Mouse (Mus musculus) heart, postnatal 36 days (tissue): ENCODE measurements around the gene Mtx3. TPM values are rescaled to one million over a fixed set of nuclear protein-coding genes. Genes with fewer than 3 reads are reported as not detected.
"Not testable (repeated sequence)": the region's sequence is repeated elsewhere in the genome, so short reads cannot be mapped to it uniquely, and the experiment has no call there.

ENCODE experiments used
- DNase-seq, 2 experiments: peaks; one replicate each; pipeline ENCODE4 v3.0.0; 2021 to 2022
- intact Hi-C: fragments of 180-260 bp; cut with DNase I; formaldehyde crosslinking; loops from one replicate; pipeline ENCODE4 v1.15.1; 2025
- total RNA-seq, 2 experiments: library from RNA; stranded (reverse); gene quantifications; 2 replicates each; pipeline ENCODE4 v1.2.3; 2021

Mtx3 gene
- 1 to 10 TPM; 4.4 to 5.9 TPM for total RNA-seq

- peak; percentile 82 to 84 for DNase-seq
Measured at GRCm38 (mm10) chr13:92844586-92845221, at the start of gene Mtx3. TSS of gene Mtx3 (plus strand) at chr13:92844760.

GRCm38 (mm10) chr13:92798830-92799229 is 45.7 kb upstream of the Mtx3 start:
- intact Hi-C loops: no loop called here
- DNase-seq: no peak

More at GRCm38 (mm10) chr13:92844586-92845221, at the start of gene Mtx3:
- intact Hi-C loops: loop anchor here (2.0 to 5.0 kb wide), 3 partner anchors 16 to 398 kb away; no protein-coding TSS in a partner anchor

- no peak for DNase-seq
- intact Hi-C loops: no loop called here
Measured at GRCm38 (mm10) chr13:92799306-92799925, 45.1 kb upstream of the Mtx3 start.

- intact Hi-C loops: no loop called here
- no peak for DNase-seq
Measured at GRCm38 (mm10) chr13:92806785-92807184, 37.8 kb upstream of the Mtx3 start.

- intact Hi-C loops: no loop called here
- no peak for DNase-seq
Measured at GRCm38 (mm10) chr13:92807849-92808248, 36.7 kb upstream of the Mtx3 start.

GRCm38 (mm10) chr13:92810592-92810991 is 34.0 kb upstream of the Mtx3 start:
- DNase-seq, intact Hi-C loops: not testable (repeated sequence)

GRCm38 (mm10) chr13:92816329-92816728 is 28.2 kb upstream of the Mtx3 start:
- intact Hi-C loops: no loop called here
- DNase-seq: no peak

- intact Hi-C loops: no loop called here
- DNase-seq: no peak
Measured at GRCm38 (mm10) chr13:92817357-92817756, 27.2 kb upstream of the Mtx3 start.

GRCm38 (mm10) chr13:92828820-92829219 is 15.7 kb upstream of the Mtx3 start:
- DNase-seq: no peak
- intact Hi-C loops: loop anchor here (2.0 kb wide), 1 partner anchor 16 kb away; the partner anchor contains the start of gene Mtx3

GRCm38 (mm10) chr13:92833162-92833561 is 11.4 kb upstream of the Mtx3 start:
- intact Hi-C loops: loop anchor here (1.0 kb wide), 1 partner anchor 8 kb away; no protein-coding TSS in a partner anchor
- no peak for DNase-seq

- no peak for DNase-seq
- intact Hi-C loops: loop anchor here (5.0 kb wide), 1 partner anchor 396 kb away; no protein-coding TSS in a partner anchor
Measured at GRCm38 (mm10) chr13:92846438-92846837, 1.9 kb downstream of the Mtx3 start.

GRCm38 (mm10) chr13:92847336-92847735 is 2.8 kb downstream of the Mtx3 start:
- intact Hi-C loops: loop anchor here (5.0 kb wide), 1 partner anchor 395 kb away; no protein-coding TSS in a partner anchor
- DNase-seq: no peak

GRCm38 (mm10) chr13:92848002-92848401 is 3.4 kb downstream of the Mtx3 start:
- DNase-seq: no peak
- intact Hi-C loops: loop anchor here (5.0 kb wide), 1 partner anchor 394 kb away; no protein-coding TSS in a partner anchor

GRCm38 (mm10) chr13:92855901-92856300 is 11.3 kb downstream of the Mtx3 start:
- no peak for DNase-seq
- intact Hi-C loops: loop anchor here (5.0 kb wide), 1 partner anchor 104 kb away; no protein-coding TSS in a partner anchor

- intact Hi-C loops: loop anchor here (5.0 kb wide), 1 partner anchor 107 kb away; no protein-coding TSS in a partner anchor
- no peak for DNase-seq
Measured at GRCm38 (mm10) chr13:92858808-92859207, 14.2 kb downstream of the Mtx3 start.

- DNase-seq: peak; percentile 26 to 29
- intact Hi-C loops: loop anchor here (5.0 kb wide), 1 partner anchor 108 kb away; no protein-coding TSS in a partner anchor
Measured at GRCm38 (mm10) chr13:92859959-92860358, 15.4 kb downstream of the Mtx3 start.

- no peak for DNase-seq
- intact Hi-C loops: loop anchor here (5.0 kb wide), 3 partner anchors 77 to 202 kb away; no protein-coding TSS in a partner anchor
Measured at GRCm38 (mm10) chr13:92865358-92865757, 20.8 kb downstream of the Mtx3 start.

- intact Hi-C loops: loop anchor here (5.0 kb wide), 3 partner anchors 76 to 201 kb away; no protein-coding TSS in a partner anchor
Measured at GRCm38 (mm10) chr13:92866680-92867079, 22.1 kb downstream of the Mtx3 start.

GRCm38 (mm10) chr13:92879514-92879913 is 35.0 kb downstream of the Mtx3 start:
- DNase-seq: no peak
- intact Hi-C loops: no loop called here

More at GRCm38 (mm10) chr13:92866680-92867079, 22.1 kb downstream of the Mtx3 start:
- DNase-seq: no peak

- intact Hi-C loops: no loop called here
Measured at GRCm38 (mm10) chr13:92879933-92880332, 35.4 kb downstream of the Mtx3 start.

GRCm38 (mm10) chr13:92880589-92880988 is 36.0 kb downstream of the Mtx3 start:
- DNase-seq: no peak
- intact Hi-C loops: no loop called here

More at GRCm38 (mm10) chr13:92879933-92880332, 35.4 kb downstream of the Mtx3 start:
- no peak for DNase-seq
